Mouse (Mus musculus): Measurements from ENCODE around the gene Sbno1. TPM values are rescaled to one million over a fixed set of nuclear protein-coding genes. Genes with fewer than 3 reads are reported as not detected.

The Sbno1 gene
- polyA plus RNA-seq, 1 experiment, result 46.6 TPM

DNA sequence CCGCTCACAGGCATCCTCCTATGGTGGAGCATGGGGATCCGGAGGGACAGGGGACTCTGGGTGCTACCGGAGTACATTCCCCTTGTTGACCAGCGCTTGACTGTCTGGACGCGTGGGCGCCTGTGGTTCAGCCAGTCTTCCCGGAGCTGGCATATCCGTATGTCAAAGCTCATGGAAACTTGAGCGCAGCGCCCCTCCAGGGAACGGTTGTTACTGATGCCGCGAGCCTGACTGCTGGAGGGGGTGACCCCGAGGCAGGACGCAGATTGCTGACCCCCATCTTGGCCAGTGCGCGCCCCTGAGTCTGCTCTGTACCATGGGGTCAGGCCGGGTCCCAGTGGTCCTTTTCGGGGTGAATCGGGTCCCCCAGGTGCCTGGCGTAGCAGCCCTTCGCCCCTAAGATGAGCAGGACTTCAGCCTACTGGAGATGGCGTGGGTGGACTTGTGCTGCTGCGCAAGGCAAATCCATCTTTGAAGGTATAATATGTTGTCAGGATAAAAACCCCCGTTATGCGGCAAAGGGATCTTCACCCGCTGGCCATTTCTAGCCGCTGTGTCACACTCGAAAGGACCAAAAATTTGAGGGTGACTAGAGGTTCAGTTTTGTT lies 14.4 kb upstream of the Sbno1 start:
- TF ChIP-seq CTCF (IDR thresholded peaks at IDR 0.05; ENCODE audit: control insufficient read depth, insufficient read depth, insufficient replicate concordance, low read depth, low read length) (peak; percentile 18; the same call in 1 of the 2 replicates), POLR2A (IDR thresholded peaks at IDR 0.05; ENCODE audit: control insufficient read depth, low read depth, low read length) (no peak; the same call in none of the 2 replicates)
- H3K27ac ChIP-seq (ENCODE audit: control insufficient read depth, insufficient read depth, low read depth, low read length), result peak overlapping the region; percentile 78
- H3K4me3 ChIP-seq (ENCODE audit: control insufficient read depth, low read depth, low read length), result peak overlapping the region; percentile 82
- peaks cover 14% of the 10 kb centered on the region for H3K4me1 ChIP-seq (ENCODE audit: control insufficient read depth, insufficient read depth, low read length)
- H3K27me3 ChIP-seq (ENCODE audit: control insufficient read depth, insufficient read depth, low read length), result no peaks in the 10 kb centered on the region
- H3K36me3 ChIP-seq (ENCODE audit: control insufficient read depth, insufficient read depth, low read length), result no peaks in the 10 kb centered on the region

DNA sequence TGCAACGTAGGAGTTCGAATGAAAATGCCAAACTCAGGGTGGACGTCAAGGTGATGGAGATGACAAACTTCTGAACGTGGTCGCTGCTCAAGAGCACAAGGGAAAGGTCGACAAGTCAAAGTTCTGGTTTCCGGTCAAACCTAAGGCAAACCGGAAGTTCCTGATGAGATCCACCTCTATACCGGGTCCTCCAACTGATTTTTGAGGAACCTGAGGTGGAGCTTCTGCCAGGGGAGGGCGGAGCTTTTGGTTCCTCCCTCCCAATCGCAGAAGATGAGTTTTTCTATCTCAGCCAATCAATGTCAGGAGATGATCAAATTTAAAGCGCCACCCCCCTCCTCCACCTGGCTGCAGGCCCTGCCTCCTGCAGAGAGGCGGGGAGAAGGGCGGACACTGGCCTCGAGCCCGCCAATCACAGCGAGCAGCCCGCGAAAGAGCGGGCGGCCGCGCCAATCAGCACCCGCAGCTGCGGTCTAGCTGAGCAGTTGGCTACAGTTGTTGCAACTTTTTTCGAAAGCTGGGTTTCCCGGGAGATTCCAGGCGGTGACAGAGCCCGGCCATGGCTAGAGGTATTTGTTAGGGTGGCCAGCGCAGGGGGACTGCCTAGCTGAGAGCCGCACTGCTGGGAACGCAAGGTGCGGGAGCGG lies 13.8 kb upstream of the Sbno1 start, which contains the start of gene Kmt5a:
Gene Kmt5a (plus strand): TSS at position 484 of the 647 bp plus-strand sequence.
- peak; percentile 32; the same call in 1 of the 2 replicates for TF ChIP-seq POLR2A (IDR thresholded peaks at IDR 0.05; ENCODE audit: control insufficient read depth, low read depth, low read length)
- TF ChIP-seq CTCF (IDR thresholded peaks at IDR 0.05; ENCODE audit: control insufficient read depth, insufficient read depth, insufficient replicate concordance, low read depth, low read length), result no peak
- Histone ChIP-seq H3K4me1 (ENCODE audit: control insufficient read depth, insufficient read depth, low read length) (peaks cover 10% of the 10 kb centered on the region), H3K4me3 (ENCODE audit: control insufficient read depth, low read depth, low read length) (peak within 1 kb of the TSS; percentile 82), H3K36me3 (ENCODE audit: control insufficient read depth, insufficient read depth, low read length) (no peaks in the 10 kb centered on the region), H3K27ac (ENCODE audit: control insufficient read depth, insufficient read depth, low read depth, low read length) (peak within 1 kb of the TSS; percentile 78), H3K27me3 (ENCODE audit: control insufficient read depth, insufficient read depth, low read length) (no peaks in the 10 kb centered on the region)

DNA sequence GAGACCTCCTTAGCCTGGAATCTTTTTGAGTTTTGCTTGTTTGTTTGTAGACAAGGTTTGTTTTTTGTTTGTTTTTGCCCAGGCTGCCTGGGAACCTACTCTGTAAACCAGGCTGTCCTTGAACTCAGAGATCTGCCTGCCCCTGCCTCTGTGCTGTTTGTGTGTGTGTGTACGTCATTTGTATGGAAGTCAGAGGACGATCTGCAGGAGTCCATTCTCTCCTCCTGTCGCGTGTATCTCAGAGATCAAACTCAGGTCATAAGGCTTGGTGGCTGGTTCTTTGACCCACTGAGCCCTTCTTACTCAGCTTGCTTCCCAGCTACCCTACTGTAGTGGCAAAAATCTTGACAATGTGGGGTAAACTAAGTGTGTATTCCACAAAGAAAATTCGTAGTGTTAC lies 12.9 kb upstream of the Sbno1 start:
- H3K27me3 ChIP-seq (ENCODE audit: control insufficient read depth, insufficient read depth, low read length), result no peaks in the 10 kb centered on the region
- TF ChIP-seq POLR2A (IDR thresholded peaks at IDR 0.05; ENCODE audit: control insufficient read depth, low read depth, low read length) (no peak), CTCF (IDR thresholded peaks at IDR 0.05; ENCODE audit: control insufficient read depth, insufficient read depth, insufficient replicate concordance, low read depth, low read length) (no peak)
- H3K27ac ChIP-seq (ENCODE audit: control insufficient read depth, insufficient read depth, low read depth, low read length), result peak overlapping the region; percentile 73
- no peak overlapping the region; the same call in 1 of the 2 replicates for H3K4me3 ChIP-seq (ENCODE audit: control insufficient read depth, low read depth, low read length)
- H3K36me3 ChIP-seq (ENCODE audit: control insufficient read depth, insufficient read depth, low read length), result no peaks in the 10 kb centered on the region
- peaks cover 8% of the 10 kb centered on the region for H3K4me1 ChIP-seq (ENCODE audit: control insufficient read depth, insufficient read depth, low read length)

DNA sequence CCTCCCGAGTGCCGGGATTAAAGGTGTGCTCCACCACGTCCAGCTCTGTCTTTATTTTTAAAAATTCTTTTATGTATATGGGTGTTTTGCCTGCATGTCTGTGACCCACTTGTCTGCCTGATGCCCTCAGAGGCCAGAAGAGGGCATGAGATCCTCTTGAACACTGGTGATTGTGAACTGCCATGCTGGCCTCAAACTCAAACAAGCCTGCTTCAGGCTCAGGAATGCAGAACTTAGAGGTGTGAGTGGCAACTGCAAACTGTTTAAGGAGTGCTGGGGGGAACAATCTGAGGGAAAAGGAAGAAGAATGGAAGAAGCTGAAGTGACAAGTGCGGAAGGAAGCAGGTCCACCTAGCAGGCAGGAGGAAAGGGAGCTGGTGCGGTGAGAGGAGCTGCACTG lies 12.4 kb upstream of the Sbno1 start:
- H3K4me3 ChIP-seq (ENCODE audit: control insufficient read depth, low read depth, low read length), result no peak overlapping the region
- H3K27me3 ChIP-seq (ENCODE audit: control insufficient read depth, insufficient read depth, low read length), result no peaks in the 10 kb centered on the region
- peaks cover 8% of the 10 kb centered on the region for H3K4me1 ChIP-seq (ENCODE audit: control insufficient read depth, insufficient read depth, low read length)
- H3K36me3 ChIP-seq (ENCODE audit: control insufficient read depth, insufficient read depth, low read length), result no peaks in the 10 kb centered on the region
- TF ChIP-seq CTCF (IDR thresholded peaks at IDR 0.05; ENCODE audit: control insufficient read depth, insufficient read depth, insufficient replicate concordance, low read depth, low read length), result peak; percentile 12; the same call in 1 of the 2 replicates
- TF ChIP-seq POLR2A (IDR thresholded peaks at IDR 0.05; ENCODE audit: control insufficient read depth, low read depth, low read length), result no peak
- peak overlapping the region; percentile 27 for H3K27ac ChIP-seq (ENCODE audit: control insufficient read depth, insufficient read depth, low read depth, low read length)

DNA sequence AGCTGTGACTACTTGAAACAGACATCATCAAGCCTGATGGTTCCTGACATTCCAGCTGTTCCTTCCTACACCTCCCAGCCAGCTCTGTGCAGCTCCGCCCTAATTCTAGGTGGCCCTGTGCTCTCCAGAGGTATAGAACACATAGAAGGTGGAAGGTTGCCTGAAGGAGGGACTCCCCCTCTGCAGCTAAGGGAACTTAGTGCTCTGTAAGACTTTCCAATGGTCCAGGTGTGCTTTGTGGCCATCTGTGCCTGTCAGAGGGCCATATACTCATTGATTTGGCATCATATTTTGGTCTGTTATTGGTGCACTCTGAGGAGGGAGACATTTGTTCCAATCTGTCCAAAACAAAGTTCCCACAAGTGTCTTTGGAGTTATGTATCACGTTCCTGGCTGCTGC lies 7.2 kb upstream of the Sbno1 start:
- Histone ChIP-seq H3K4me1 (ENCODE audit: control insufficient read depth, insufficient read depth, low read length) (no peaks in the 10 kb centered on the region), H3K27ac (ENCODE audit: control insufficient read depth, insufficient read depth, low read depth, low read length) (no peak overlapping the region), H3K27me3 (ENCODE audit: control insufficient read depth, insufficient read depth, low read length) (no peaks in the 10 kb centered on the region), H3K36me3 (ENCODE audit: control insufficient read depth, insufficient read depth, low read length) (no peaks in the 10 kb centered on the region), H3K4me3 (ENCODE audit: control insufficient read depth, low read depth, low read length) (no peak overlapping the region)
- TF ChIP-seq POLR2A (IDR thresholded peaks at IDR 0.05; ENCODE audit: control insufficient read depth, low read depth, low read length) (no peak), CTCF (IDR thresholded peaks at IDR 0.05; ENCODE audit: control insufficient read depth, insufficient read depth, insufficient replicate concordance, low read depth, low read length) (no peak)

DNA sequence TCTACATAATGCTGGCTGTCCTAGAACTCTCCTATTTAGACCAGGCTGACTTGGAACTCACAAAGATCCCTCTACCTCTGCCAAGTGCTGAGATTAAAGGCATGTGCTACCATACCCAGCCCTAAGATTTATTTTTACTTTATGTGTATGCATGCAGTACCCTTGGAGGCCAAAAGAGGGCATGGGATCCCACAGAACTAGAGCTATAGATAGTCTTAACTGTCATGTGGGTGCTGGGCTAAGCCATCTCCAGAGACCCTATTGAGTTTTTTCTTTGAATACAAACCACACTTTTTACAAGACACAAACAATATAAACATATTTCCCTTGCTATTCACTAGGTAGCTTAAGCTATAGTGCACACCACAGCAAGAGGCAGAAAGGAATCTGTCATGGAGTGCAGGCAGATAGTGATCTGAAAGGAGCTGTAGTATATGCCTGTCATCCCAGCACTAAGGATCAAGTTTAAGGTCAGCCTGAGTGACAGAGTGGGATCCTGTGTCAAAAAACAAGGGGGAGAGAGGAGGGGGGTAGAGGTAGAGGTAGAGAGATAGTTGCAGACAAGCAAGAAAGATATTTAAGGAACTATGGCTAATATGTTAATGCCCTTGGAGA lies 6.7 kb upstream of the Sbno1 start:
- H3K36me3 ChIP-seq (ENCODE audit: control insufficient read depth, insufficient read depth, low read length), result no peaks in the 10 kb centered on the region
- no peak overlapping the region for H3K27ac ChIP-seq (ENCODE audit: control insufficient read depth, insufficient read depth, low read depth, low read length)
- no peak overlapping the region for H3K4me3 ChIP-seq (ENCODE audit: control insufficient read depth, low read depth, low read length)
- TF ChIP-seq POLR2A (IDR thresholded peaks at IDR 0.05; ENCODE audit: control insufficient read depth, low read depth, low read length), result no peak
- TF ChIP-seq CTCF (IDR thresholded peaks at IDR 0.05; ENCODE audit: control insufficient read depth, insufficient read depth, insufficient replicate concordance, low read depth, low read length), result no peak
- H3K27me3 ChIP-seq (ENCODE audit: control insufficient read depth, insufficient read depth, low read length), result no peaks in the 10 kb centered on the region
- H3K4me1 ChIP-seq (ENCODE audit: control insufficient read depth, insufficient read depth, low read length), result no peaks in the 10 kb centered on the region

DNA sequence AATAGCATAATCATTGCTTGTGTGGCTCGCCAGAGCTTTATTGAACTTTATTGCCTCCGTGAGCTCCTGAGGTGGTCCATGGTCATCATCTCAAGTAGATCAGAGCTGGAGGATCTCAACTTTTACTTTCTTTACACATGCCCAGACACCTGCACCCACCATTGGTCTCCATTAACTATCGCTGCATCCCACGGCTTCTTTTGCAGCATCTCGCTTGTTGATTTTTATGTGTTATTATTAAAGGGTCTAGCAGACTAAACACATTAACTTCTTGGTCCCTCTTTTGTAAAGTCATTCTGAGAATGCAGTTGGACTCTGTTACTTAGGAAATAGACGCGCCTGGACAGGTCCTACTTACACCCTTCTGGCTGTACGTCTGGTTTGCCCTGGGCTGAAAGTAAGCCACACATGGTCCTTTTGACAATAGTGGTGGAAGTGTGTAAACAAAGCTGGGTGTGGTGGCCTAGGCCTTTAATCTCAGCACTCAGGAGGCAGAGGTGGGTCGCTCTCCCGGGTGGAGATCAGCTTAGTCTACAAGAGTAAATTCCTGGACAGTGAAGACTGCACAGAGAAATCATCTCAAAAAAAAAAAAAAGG lies 772 bp upstream of the Sbno1 start:
- peaks cover 2% of the 10 kb centered on the region; the same call in 1 of the 2 replicates for H3K4me1 ChIP-seq (ENCODE audit: control insufficient read depth, insufficient read depth, low read length)
- H3K36me3 ChIP-seq (ENCODE audit: control insufficient read depth, insufficient read depth, low read length), result no peaks in the 10 kb centered on the region
- TF ChIP-seq POLR2A (IDR thresholded peaks at IDR 0.05; ENCODE audit: control insufficient read depth, low read depth, low read length) (no peak), CTCF (IDR thresholded peaks at IDR 0.05; ENCODE audit: control insufficient read depth, insufficient read depth, insufficient replicate concordance, low read depth, low read length) (no peak)
- H3K4me3 ChIP-seq (ENCODE audit: control insufficient read depth, low read depth, low read length), result peak overlapping the region; percentile 83
- peak overlapping the region; percentile 79 for H3K27ac ChIP-seq (ENCODE audit: control insufficient read depth, insufficient read depth, low read depth, low read length)
- no peaks in the 10 kb centered on the region for H3K27me3 ChIP-seq (ENCODE audit: control insufficient read depth, insufficient read depth, low read length)
